Mouse (Mus musculus): ENCODE measurements around the gene Frmd6. TPM values are rescaled to one million over a fixed set of nuclear protein-coding genes. Genes with fewer than 3 reads are reported as not detected.
A peak's percentile ranks its signal among the peaks of the same experiment; 100 is the strongest.

Gene Frmd6
- polyA plus RNA-seq, 1 experiment from 2014 or later = 70.7 TPM

DNA sequence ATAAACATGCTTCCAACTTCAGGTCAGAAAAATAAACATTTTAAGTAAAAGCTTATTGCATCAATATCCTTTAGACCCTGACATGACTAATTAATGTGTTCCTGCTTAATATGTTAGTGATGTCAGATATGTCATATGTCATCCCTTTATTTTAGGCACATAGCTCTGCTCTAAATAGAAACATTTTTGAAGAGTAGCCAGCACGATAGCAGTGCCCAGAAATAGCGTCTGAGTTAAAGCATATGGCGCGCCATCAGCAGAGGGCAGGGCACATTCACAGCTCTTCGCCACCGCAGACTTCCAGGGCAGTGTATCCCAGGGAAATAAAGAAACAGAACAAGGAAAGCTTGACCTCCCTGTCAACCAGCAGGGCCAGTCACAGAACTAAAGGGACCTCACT, 13.1 kb upstream of the Frmd6 start:
- H3K27ac ChIP-seq = no peak overlapping the region
- H3K4me2 ChIP-seq = no peak overlapping the region
- WGBS = 59% methylated on average over 6 of the region's 6 CpGs
- H3K4me3 ChIP-seq = no peak overlapping the region
- no peak overlapping the region for H3K9ac ChIP-seq
- H3K36me3 ChIP-seq = no peaks in the 10 kb centered on the region
- ATAC-seq (ENCODE audit: insufficient number of reproducible peaks, low FRiP score, low TSS enrichment, low read depth) = no peak
- 0 out of 2 replicates have a peak, but pooled peaks cover 8% of the 10 kb centered on the region for H3K4me1 ChIP-seq
- H3K27me3 ChIP-seq = no peaks in the 10 kb centered on the region
- no peaks in the 10 kb centered on the region for H3K9me3 ChIP-seq

DNA sequence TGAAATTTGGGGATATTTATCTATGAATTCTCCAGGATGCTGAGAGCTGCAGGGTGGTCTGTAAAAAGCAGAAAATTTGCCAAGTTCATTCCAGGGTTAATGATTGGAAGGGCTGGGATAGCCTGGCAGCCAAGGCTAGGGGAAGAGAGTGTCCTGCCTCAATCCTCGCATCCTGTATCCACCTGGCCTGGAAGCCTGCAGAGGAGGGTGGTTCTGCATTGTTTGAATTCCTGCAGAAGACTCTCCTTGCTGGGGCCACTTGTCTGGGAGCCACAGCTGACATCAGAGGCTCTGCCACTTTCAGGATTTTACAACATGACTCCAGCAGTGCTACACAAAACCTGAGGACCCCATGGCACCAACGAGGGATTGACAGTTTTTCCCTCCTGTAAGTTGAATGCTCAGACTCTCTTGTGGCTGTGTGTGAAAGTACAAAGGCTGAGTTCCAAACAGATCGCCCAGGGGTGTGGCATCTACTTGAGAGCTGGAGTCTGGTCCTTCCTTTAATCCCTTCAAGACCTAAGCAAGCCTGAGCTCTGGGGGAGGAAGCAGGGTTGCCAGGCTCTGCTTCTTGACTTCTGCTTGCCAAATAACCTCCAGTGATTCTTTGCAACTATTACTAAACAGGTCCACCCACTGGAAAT, 12.4 kb upstream of the Frmd6 start:
- Histone ChIP-seq H3K27me3 (no peaks in the 10 kb centered on the region), H3K27ac (peak overlapping the region; percentile 7; the same call in 1 of the 2 replicates), H3K4me1 (0 out of 2 replicates have a peak, but pooled peaks cover 8% of the 10 kb centered on the region), H3K9me3 (no peaks in the 10 kb centered on the region), H3K4me3 (no peak overlapping the region), H3K9ac (no peak overlapping the region), H3K4me2 (no peak overlapping the region), H3K36me3 (no peaks in the 10 kb centered on the region)
- no peak for ATAC-seq (ENCODE audit: insufficient number of reproducible peaks, low FRiP score, low TSS enrichment, low read depth)
- 21% methylated on average over 3 of the region's 3 CpGs for WGBS

DNA sequence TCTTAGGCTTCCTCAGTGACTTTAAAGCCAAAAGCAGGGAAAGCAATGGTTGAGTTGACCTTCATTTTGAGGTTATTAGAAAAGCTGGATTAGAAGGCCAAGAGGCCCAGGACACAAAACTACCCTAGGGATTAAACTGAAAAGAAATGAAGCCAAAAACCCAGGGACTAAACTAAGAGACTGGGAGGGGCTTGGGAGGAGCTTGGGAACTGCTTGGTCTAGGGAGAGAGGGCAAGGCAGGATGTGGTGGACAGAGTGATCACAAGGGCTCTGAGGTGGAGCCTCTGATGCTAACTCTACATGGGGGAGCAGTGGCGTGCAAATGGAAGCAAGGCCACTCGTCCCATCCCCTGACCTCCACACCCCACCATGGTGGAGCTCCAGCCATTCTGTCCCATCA, 8.6 kb upstream of the Frmd6 start:
- WGBS = 94% methylated on average over 2 of the region's 2 CpGs

DNA sequence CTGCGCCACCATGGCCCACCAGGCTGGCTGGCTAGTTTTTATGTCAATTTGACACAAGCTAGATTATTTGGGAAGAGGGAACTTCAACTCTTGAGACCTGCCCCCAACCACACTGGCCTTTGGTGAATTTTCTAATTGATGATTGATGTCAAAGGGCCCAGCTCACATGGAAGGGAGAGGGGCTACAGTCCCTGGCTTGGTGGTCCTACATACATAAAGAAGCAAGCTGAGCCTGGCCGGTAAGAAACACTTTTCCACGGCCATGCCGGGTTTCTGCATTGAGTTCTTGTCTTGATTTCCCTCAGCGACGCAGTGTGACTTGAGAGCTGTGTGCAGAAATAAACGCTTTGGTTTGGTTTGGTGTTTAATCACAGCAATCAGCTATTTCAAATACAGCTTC, 1.3 kb upstream of the Frmd6 start:
- H3K4me2 ChIP-seq = peak overlapping the region; percentile 73
- no peak for ATAC-seq (ENCODE audit: insufficient number of reproducible peaks, low FRiP score, low TSS enrichment, low read depth)
- no peaks in the 10 kb centered on the region for H3K27me3 ChIP-seq
- no peaks in the 10 kb centered on the region for H3K9me3 ChIP-seq
- H3K4me1 ChIP-seq = peaks cover 11% of the 10 kb centered on the region; the same call in 1 of the 2 replicates
- H3K4me3 ChIP-seq = peak overlapping the region; percentile 90; the same call in 1 of the 2 replicates
- H3K36me3 ChIP-seq = no peaks in the 10 kb centered on the region
- H3K9ac ChIP-seq = no peak overlapping the region
- 60% methylated on average over 7 of the region's 7 CpGs for WGBS
- no peak overlapping the region for H3K27ac ChIP-seq

More for the DNA sequence above, 8.6 kb upstream of the Frmd6 start:
- H3K27ac ChIP-seq = no peak overlapping the region
- ATAC-seq (ENCODE audit: insufficient number of reproducible peaks, low FRiP score, low TSS enrichment, low read depth) = no peak
- H3K4me1 ChIP-seq = 0 out of 2 replicates have a peak, but pooled peaks cover 5% of the 10 kb centered on the region
- H3K27me3 ChIP-seq = no peaks in the 10 kb centered on the region
- no peaks in the 10 kb centered on the region for H3K36me3 ChIP-seq
- no peaks in the 10 kb centered on the region for H3K9me3 ChIP-seq
- H3K9ac ChIP-seq = no peak overlapping the region
- H3K4me2 ChIP-seq = no peak overlapping the region
- no peak overlapping the region for H3K4me3 ChIP-seq

DNA sequence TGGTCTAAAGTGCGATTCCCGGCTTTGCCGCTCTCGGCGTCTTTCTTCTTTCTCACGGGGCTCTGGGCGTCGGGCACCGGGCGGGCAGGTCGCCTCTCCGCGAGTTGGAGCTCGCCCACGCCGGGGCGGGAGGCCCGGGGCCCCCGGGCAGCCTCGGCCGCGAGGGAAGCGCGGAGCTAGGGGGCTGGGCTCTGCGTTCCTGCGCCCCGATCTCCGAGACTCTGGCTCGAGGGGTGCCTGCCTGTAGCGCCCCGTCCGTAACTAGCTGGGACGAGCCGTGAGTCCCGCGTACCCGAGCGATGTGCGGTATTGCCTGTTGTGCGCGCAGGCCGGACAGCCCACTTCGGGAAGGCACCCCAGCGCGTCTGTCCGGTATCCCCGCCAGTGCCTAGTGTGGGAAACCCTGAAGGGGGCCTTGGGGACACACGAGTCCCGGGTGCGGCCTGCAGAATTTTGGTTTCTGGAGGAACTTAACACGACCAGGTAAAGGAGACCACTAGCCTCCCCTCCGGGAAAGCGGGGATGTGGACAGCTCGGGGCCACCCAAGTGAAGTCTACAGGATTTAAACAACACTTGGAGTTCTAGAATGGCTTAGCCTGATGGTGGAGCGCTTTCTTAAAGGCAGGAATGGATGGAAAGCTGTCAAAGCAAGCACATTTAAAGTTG, 470 bp downstream of the Frmd6 start:
- ATAC-seq (ENCODE audit: insufficient number of reproducible peaks, low FRiP score, low TSS enrichment, low read depth) = peak; percentile 6; the same call in 1 of the 2 replicates
- H3K4me1 ChIP-seq = peaks cover 22% of the 10 kb centered on the region
- no peaks in the 10 kb centered on the region for H3K27me3 ChIP-seq
- H3K9me3 ChIP-seq = no peaks in the 10 kb centered on the region
- peak overlapping the region; percentile 88 for H3K9ac ChIP-seq
- WGBS = under 1% methylated on average over 54 of the region's 55 CpGs
- peak overlapping the region; percentile 46 for H3K4me2 ChIP-seq
- peak overlapping the region; percentile 100 for H3K27ac ChIP-seq
- peak overlapping the region; percentile 90 for H3K4me3 ChIP-seq
- H3K36me3 ChIP-seq = no peaks in the 10 kb centered on the region

DNA sequence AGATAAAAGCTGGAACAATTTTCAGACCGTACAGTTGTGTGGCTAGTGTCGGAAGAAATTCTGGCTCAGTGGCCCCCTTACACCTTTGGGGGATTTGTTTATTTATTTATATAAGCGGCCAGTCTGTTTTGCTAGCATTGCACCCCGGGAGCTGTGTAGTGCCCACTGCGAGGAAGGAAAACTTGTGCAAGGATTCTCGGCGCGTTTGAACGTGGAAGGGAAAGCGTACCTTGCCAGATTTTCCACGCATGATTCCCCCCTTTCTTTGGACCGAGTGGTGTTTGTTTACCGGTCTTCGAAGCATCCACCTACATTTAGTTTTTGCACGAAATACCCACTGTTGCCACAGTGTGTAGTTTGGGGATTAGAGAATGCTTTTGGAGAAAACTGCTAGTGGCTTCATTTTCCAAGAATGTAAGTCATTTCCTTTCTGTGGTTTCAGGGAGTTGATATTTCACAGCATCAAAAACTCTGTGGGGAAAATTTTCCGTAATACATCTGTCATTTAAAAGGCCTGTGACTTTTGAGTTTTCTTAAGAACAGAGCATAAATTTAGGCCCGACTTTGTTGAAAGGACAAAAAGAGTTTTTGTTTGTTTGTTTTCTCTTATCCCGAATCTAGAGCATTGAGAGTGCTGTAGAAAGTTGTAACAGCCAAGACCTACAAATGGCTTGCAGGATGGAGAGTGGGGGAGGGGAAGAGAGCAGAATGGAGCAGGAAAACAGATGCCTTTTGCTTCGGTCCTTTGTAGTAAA, 1.2 kb downstream of the Frmd6 start:
- whole genome bisulfite sequencing = 1% methylated on average over 19 of the region's 19 CpGs
- no peak for ATAC-seq (ENCODE audit: insufficient number of reproducible peaks, low FRiP score, low TSS enrichment, low read depth)
- Histone ChIP-seq H3K4me1 (peaks cover 29% of the 10 kb centered on the region), H3K36me3 (no peaks in the 10 kb centered on the region), H3K4me2 (peak overlapping the region; percentile 46), H3K27me3 (no peaks in the 10 kb centered on the region), H3K4me3 (peak overlapping the region; percentile 90), H3K9me3 (no peaks in the 10 kb centered on the region), H3K9ac (peak overlapping the region; percentile 88), H3K27ac (peak overlapping the region; percentile 100)

DNA sequence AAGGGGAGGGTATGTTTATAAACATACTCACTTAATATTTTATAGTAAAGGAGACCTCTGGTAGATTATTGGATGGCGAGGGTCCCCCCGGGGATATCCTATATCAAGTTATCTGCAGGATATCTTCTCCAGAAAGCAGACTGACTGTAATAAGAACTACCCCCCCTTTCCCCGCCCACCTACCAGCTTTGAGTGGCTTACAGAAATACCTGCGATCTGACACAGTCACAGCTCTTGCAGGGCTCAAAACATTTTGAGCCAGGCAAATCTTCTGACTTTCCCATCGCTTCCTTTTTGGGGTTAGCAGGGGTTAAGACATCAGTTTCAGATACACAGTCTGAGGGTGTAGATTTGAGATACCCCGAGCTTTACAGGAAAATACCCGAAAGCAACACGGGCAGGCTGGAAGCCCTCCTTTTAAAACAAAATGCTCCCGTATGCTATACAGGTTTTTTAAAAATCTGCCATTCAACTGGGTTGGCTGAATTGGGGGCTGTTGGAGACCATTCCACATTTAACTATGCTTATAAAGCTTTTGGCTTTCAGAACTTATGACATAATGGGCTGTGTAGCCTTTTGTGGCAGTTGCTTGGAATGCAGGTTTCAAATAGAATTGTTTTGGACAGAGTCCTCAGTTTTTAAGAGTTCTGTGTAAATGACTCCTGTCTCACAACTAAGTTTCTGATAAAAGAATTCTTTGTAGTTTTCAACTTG, 2.0 kb downstream of the Frmd6 start:
- peaks cover 31% of the 10 kb centered on the region for H3K4me1 ChIP-seq
- H3K4me2 ChIP-seq = peak overlapping the region; percentile 46
- peak overlapping the region; percentile 90 for H3K4me3 ChIP-seq
- H3K36me3 ChIP-seq = no peaks in the 10 kb centered on the region
- H3K27me3 ChIP-seq = no peaks in the 10 kb centered on the region
- H3K9ac ChIP-seq = no peak overlapping the region
- ATAC-seq (ENCODE audit: insufficient number of reproducible peaks, low FRiP score, low TSS enrichment, low read depth) = no peak
- WGBS = 4% methylated on average over 9 of the region's 9 CpGs
- no peaks in the 10 kb centered on the region for H3K9me3 ChIP-seq
- H3K27ac ChIP-seq = peak overlapping the region; percentile 100

DNA sequence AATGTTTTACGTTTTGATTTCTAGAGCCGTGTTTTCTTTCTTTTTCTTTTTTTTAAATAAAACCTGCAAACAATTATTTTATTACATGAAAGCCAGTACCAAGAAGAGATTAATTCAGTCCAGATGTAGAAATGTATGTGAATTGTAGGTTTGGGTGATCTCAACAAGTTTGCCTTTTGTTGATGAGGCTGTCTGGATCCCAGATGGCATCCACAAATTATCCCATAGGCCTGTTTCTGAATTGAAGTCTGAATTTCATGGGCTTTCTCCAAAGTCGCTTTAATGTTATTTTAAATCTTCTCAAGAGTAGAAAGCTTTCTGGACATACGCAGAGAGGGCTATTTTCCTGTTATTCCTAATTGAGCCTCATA, 2.6 kb downstream of the Frmd6 start:
- Histone ChIP-seq H3K27me3 (no peaks in the 10 kb centered on the region), H3K27ac (peak overlapping the region; percentile 9; the same call in 1 of the 2 replicates), H3K9ac (no peak overlapping the region), H3K4me2 (peak overlapping the region; percentile 46), H3K4me3 (peak overlapping the region; percentile 90), H3K9me3 (no peaks in the 10 kb centered on the region), H3K36me3 (no peaks in the 10 kb centered on the region), H3K4me1 (peaks cover 31% of the 10 kb centered on the region)
- no peak for ATAC-seq (ENCODE audit: insufficient number of reproducible peaks, low FRiP score, low TSS enrichment, low read depth)
- WGBS = 34% methylated on average over 4 of the region's 4 CpGs

DNA sequence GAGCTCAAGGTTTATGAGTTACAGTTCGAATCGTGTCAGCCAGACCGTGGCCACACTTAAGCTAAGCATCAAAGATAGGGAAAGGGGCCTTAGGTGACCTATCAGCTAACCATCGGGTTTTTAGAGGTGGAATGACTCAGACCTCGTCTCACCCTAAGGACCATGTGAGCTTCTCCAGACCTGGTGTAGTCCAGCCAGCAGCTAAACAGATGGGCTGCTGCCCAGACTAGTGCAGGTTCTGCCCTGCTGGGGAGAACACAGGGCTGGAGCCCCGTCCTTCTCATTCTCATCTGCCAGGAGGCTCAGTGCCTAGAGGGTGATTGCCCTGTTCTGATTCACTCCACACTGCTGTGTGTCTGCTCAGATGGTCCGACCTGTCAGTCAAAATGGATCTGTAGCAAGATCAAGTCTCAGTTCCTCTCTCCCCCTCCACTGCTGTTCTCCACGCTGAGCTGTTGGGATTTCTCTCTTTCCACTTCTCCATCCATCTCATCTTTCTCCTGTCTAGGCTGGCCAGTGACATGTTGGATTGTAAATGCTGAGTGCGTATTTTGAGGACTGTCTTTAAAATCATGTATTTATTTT, 5.8 kb downstream of the Frmd6 start:
- H3K4me3 ChIP-seq = no peak overlapping the region
- H3K4me2 ChIP-seq = no peak overlapping the region; the same call in 1 of the 2 replicates
- H3K9me3 ChIP-seq = no peaks in the 10 kb centered on the region
- peaks cover 40% of the 10 kb centered on the region for H3K4me1 ChIP-seq
- WGBS = 47% methylated on average over 9 of the region's 9 CpGs
- no peaks in the 10 kb centered on the region for H3K36me3 ChIP-seq
- ATAC-seq (ENCODE audit: insufficient number of reproducible peaks, low FRiP score, low TSS enrichment, low read depth) = no peak
- H3K9ac ChIP-seq = no peak overlapping the region
- H3K27ac ChIP-seq = no peak overlapping the region
- no peaks in the 10 kb centered on the region for H3K27me3 ChIP-seq

DNA sequence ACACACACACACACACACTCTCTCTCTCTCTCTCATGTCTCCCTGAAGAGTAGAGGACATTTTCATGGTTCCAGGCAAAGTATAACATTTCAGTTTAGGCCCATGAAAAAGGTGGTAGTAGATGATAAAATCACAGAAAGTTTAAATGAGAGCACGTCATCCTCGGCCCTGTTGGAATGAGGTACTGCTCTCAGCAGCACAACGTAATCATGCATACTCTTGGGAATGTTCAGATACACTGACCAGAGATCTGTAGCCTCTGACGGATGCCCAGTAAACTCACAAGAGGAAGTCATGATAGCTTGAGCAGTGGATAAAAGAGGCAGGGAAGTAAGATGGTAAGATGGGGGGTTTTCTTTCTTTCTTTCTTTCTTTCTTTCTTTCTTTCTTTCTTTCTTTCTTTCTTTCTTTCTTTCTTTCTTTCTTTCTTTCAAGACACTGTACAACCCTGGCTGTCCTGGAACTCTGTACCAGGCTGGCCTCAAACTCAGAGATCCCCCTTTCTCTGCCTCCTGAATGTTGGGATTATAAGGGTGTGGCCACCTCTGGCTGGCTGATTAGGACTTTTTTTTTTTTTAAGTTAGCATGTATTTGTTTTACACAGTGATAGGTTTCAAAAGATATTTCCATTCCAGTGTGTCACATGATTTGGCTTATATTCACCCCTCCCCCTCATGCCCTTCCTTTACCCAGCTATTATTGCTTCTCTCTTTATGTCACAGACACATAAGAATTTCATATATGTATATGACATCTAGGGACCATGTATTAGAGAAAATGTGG, 7.1 kb downstream of the Frmd6 start:
- Histone ChIP-seq H3K36me3 (no peaks in the 10 kb centered on the region), H3K4me2 (no peak overlapping the region), H3K4me3 (no peak overlapping the region), H3K27ac (no peak overlapping the region), H3K9me3 (no peaks in the 10 kb centered on the region), H3K27me3 (no peaks in the 10 kb centered on the region), H3K4me1 (peaks cover 40% of the 10 kb centered on the region), H3K9ac (no peak overlapping the region)
- ATAC-seq (ENCODE audit: insufficient number of reproducible peaks, low FRiP score, low TSS enrichment, low read depth) = no peak
- WGBS = 48% methylated on average over 4 of the region's 4 CpGs

DNA sequence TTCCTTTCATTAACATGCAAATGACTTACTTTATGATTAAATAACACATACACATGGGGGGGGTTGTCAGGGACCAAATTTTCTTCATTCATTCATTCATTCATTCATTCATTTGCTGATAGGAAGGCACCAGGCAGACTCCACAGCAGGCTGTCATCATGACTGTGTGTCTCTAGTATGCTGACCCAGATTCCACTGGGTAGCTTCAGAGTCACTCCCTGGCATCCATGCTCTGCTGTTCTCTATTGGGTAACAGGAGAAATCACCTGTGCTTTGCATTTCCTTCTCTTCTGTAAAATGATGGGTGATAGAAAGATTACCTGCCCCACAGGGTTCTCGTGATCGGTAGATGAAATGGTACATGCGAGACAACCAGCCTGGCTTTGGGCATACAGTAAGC, 7.7 kb downstream of the Frmd6 start:
- Histone ChIP-seq H3K9ac (no peak overlapping the region), H3K4me1 (peaks cover 47% of the 10 kb centered on the region), H3K4me2 (no peak overlapping the region), H3K36me3 (no peaks in the 10 kb centered on the region), H3K27ac (no peak overlapping the region), H3K27me3 (no peaks in the 10 kb centered on the region), H3K4me3 (no peak overlapping the region), H3K9me3 (no peaks in the 10 kb centered on the region)
- no peak for ATAC-seq (ENCODE audit: insufficient number of reproducible peaks, low FRiP score, low TSS enrichment, low read depth)
- 84% methylated on average over 3 of the region's 3 CpGs for WGBS
